Mouse (Mus musculus) CH12F3 (cell line): ENCODE results near the gene Nars2.

Experiments used
- in situ Hi-C: fragments of 300-500 bp; cut with MboI; formaldehyde crosslinking; loops from 2 replicates; pipeline ENCODE4 v1.14.3; 2020; ENCODE audit warnings: low sequenced_read_pairs

Nars2 gene

DNA sequence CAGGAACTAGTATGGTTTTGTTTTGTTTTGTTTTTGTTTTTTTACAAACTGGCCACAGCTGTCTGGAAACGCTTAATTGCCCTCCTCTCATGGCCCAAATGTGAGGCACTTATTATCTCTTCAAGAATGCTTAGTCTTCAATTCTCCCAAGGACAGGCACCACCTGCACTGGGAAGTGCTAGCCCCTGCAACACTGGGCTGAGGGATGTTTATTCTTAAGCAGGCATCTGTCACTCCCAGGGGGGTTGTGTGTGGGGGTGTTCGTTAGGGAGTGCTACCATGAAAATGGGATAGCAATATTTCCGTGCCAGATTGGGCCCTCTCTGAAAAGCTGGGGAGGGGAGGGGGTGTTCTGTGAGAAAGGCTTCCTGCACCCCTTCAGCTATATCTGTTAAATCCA lies 15.9 kb downstream of the Nars2 start:
- in situ Hi-C loops, result no loop called here

DNA sequence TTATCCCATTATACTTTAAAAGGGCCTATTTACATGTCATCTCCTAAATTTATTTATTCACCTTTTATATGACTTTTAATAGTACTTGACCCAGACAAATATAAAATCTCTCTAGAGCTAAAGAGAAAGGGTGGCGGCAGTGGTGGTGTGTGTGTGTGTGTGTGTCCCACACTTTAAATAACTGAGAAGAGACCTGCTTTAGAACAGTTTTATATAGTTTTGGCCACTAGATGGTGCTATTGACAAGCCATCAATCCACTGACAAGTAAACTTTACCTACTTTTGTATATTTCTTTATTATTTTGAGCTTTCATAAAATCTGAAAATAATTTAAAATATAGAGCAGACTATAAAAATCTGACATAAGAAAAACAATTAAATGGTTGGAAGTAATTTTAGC lies 19.1 kb downstream of the Nars2 start:
- in situ Hi-C loops, result loop anchor here (10.0 kb wide), 1 partner anchor 324 kb away; no protein-coding TSS in a partner anchor

GRCm38 (mm10) chr7:96971027-96971996 lies 20.0 kb downstream of the Nars2 start:
- in situ Hi-C loops, result loop anchor here (10.0 kb wide), 1 partner anchor 323 kb away; no protein-coding TSS in a partner anchor

GRCm38 (mm10) chr7:96972138-96972904 lies 21.0 kb downstream of the Nars2 start:
- in situ Hi-C loops, result loop anchor here (10.0 kb wide), 1 partner anchor 322 kb away; no protein-coding TSS in a partner anchor

GRCm38 (mm10) chr7:96975914-96976313 lies 24.6 kb downstream of the Nars2 start:
- in situ Hi-C loops, result loop anchor here (10.0 kb wide), 1 partner anchor 319 kb away; no protein-coding TSS in a partner anchor

- in situ Hi-C loops, result loop anchor here (10.0 kb wide), 1 partner anchor 318 kb away; no protein-coding TSS in a partner anchor
Observed at GRCm38 (mm10) chr7:96977209-96977608, 25.9 kb downstream of the Nars2 start.

GRCm38 (mm10) chr7:96981366-96981765 lies 30.1 kb downstream of the Nars2 start:
- in situ Hi-C loops, result no loop called here

GRCm38 (mm10) chr7:96983660-96984347 lies 32.5 kb downstream of the Nars2 start:
- in situ Hi-C loops, result no loop called here

DNA sequence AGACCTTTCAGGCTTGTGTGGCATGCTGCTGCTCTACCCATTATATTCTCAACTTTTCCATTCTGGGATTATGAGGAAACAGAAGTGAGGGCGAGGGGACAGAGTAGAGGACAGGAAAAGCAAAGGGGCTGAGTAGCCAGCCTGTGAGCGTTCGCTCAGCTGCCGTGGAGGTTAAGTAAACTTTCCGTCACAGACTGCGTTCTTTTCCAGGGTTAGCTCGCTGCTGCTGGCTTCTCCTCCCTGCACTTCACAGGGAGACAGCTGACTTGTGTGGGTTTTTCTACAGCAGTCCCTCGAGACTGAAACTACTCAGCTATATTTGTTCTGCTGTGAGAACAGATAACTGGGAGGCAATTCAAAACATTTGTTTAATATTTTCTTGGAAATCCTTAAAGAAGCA lies 34.5 kb downstream of the Nars2 start:
- in situ Hi-C loops, result no loop called here

GRCm38 (mm10) chr7:96986795-96987445 lies 35.6 kb downstream of the Nars2 start:
- in situ Hi-C loops, result no loop called here

DNA sequence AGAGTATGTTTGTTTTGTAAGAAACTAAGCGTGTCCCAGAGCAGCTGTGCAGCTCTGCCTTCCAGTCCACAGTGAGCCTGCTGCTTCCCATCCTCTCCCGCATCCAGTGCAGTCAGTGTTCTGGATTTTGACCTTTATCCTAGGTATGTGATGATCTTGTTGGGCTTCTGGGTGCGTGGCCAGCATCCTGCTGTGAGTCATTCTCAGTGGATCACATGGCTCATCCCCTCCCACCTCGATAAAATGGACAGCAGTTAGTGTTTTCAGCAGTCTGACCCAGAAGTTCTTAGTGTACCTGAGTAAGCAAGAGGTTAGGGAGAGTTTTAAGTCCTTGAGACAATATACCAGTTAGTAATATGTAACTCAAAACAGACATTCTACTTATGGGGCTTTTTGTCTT lies 36.4 kb downstream of the Nars2 start:
- in situ Hi-C loops, result no loop called here

DNA sequence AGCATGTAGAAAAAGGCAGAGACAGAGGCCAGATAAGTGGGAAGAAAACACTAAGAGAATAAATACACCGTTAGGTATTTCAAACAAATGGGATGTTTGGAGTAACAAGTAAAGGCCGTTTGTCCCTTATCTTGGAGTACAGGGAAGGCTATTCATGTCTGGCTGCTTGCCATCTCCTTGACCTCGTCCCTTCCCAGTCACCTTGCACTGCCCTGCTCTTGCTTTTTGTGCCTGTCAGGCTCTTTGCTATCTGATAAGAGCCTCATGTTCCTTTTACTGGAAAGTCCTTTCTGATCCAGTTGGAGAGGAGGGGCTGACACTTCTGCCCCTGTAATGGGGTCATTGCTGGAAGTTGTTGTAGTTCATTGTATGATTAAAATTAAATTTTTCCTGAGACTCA lies 61.7 kb downstream of the Nars2 start:
- in situ Hi-C loops, result no loop called here

DNA sequence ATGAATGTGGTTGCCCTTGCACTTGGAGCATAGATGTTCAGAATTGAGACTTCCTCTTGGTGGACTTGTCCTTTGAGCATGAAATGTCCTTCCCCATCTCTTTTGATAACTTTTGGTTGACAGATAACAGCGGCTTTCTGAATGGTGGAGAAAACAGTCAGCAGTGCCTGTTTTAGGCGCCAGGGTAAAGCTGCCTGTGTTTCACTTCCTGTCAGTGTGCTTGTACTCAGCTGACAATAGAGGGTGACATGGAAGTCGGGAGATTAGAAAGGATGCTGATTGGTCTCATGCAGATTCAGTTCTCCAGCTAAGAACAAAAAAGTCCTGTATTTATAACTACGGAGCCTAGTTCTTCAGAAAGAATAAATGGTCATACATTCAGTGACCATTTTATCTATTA lies 66.7 kb downstream of the Nars2 start:
- in situ Hi-C loops, result no loop called here

- in situ Hi-C loops, result no loop called here
Observed at GRCm38 (mm10) chr7:97018418-97018817, 67.1 kb downstream of the Nars2 start.

DNA sequence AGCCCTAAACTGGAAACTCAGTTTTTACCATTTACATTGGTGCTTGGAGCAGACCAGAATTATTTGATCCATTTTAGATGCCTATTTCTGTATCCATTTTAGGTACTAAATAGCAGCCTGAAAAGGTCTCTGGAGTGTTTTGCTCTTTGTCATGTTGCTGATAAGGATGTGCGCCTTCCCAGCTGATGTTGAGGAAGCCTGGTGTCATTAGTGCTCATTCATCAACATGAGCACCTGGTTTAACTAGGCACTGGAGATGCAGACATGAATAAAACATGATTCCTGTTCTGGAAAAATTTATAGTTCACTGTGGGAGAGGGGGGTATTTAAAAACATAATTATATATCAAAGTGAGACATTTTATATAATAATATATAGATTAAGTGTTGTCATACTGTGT lies 68.0 kb downstream of the Nars2 start:
- in situ Hi-C loops, result no loop called here

DNA sequence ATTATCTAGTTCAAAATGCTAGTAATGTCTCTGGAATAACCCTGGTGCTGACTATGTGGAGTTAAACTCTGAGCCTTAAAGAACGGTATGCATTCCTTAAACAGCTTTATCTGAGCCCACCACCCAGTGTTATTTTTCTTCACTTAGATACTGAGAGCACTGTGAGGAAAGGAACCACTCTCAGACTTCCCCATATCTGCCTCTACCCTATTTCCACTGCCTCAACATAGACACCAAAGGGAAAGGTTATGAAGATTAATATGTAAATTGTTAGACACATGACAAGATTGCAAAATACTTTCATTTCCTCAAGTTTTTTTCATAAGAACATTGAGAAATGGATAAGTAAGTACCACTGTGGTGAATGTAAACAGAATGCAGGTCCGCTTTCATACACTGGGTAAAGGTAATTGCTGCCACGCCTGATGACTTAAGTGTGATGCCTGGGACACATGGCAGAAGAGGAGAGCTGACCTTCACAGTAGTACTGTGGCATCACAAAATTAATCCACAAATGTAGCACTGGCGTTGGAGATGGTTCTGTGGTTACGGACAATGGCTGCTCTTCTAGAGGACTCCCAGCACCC lies 75.6 kb downstream of the Nars2 start:
- in situ Hi-C loops, result no loop called here

- in situ Hi-C loops, result no loop called here
Observed at GRCm38 (mm10) chr7:97029151-97029550, 77.8 kb downstream of the Nars2 start.

DNA sequence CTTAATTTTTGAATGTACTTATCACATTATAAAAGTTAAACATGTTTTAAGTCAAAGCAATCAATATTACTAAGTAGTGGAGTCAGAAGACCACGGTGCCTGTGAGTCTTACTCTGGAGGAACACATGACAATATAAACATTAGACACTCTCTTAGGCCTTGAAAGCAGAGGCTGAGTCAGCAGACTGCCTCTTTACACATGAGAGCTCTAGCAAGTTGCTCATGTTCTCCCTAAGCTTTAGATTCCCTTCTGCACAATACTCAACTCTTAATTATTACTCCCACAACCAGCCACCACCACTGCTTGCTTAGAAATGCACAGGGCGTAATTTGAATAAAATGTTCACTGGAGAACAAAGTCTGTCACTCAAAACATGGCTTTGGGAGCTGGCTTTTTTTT lies 81.1 kb downstream of the Nars2 start:
- in situ Hi-C loops, result no loop called here

- in situ Hi-C loops, result no loop called here
Observed at GRCm38 (mm10) chr7:97039641-97040040, 88.3 kb downstream of the Nars2 start.

GRCm38 (mm10) chr7:97041868-97042449 lies 90.7 kb downstream of the Nars2 start:
- in situ Hi-C loops, result no loop called here
